9 mouse cellular contexts compared by ENCODE assay signal in the genomic region with DNA sequence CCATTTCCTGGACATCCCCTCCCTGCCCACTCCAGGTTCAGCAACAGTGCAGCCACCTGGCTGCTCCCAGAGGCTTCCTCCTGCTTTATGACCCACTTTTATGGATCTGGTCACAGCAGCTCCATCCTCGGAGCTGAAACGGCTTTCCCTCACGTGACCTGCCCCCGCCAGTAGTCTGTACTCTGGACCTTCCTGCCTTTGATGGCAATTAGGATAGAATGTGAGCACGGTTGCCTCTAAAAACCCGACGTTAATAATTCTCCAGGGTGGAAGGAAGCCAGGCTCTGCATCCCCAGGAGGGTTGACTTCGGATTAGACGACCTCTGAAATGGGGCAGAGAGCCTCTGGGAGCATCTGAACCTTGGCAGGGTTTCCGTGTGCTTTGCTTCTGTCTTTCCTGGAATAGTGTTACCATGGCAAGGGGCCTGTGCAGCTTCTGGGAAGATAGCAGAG.
DNase-seq lines count a peak whose midpoint lies in the region; ATAC-seq and TF ChIP-seq lines count a peak whose summit lies in the region.
"Had no signal": no experiment of that assay in that cellular context is flagged by ENCODE, and none has a peak within 500 bp of the region (broad histone marks: within the 10 kb centered on the region; RNA-seq: fewer than 3 reads in every experiment).

No protein-coding gene starts in this region.

- no peak overlapping the region for H3K4me3 ChIP-seq in kidney, embryonic 15.5 days (replicated peaks)
- H3K4me3 ChIP-seq in liver, embryonic 11.5 days (ENCODE audit: low read depth, low read length), result no peak overlapping the region
- no peak overlapping the region for H3K4me3 ChIP-seq in left cerebral cortex, adult 2 months
- H3K4me3 ChIP-seq: embryonic facial prominence, embryonic 15.5 days had no signal

- intact Hi-C loops in left cerebral cortex, adult 2 months (cut with DNase I), result no loop called here

- TF ChIP-seq CTCF in left cerebral cortex, adult 2 months (IDR thresholded peaks at IDR 0.05), result no peak

- no peak overlapping the region for H3K9ac ChIP-seq in kidney, embryonic 15.5 days
- H3K9ac ChIP-seq in liver, embryonic 11.5 days (ENCODE audit: low read depth, low read length), result no peak overlapping the region
- H3K9ac ChIP-seq: embryonic facial prominence, embryonic 15.5 days had no signal

- H3K9me3 ChIP-seq in kidney, embryonic 15.5 days (replicated peaks), result no peaks in the 10 kb centered on the region
- no peaks in the 10 kb centered on the region for H3K9me3 ChIP-seq in liver, embryonic 11.5 days (ENCODE audit: control insufficient read depth, low read length)
- H3K9me3 ChIP-seq: embryonic facial prominence, embryonic 15.5 days had no signal

- peaks cover 56% of the 10 kb centered on the region for H3K4me1 ChIP-seq in kidney, embryonic 15.5 days
- H3K4me1 ChIP-seq in liver, embryonic 11.5 days (replicated peaks; ENCODE audit: control insufficient read depth, insufficient read depth, low read length), result 0 out of 2 replicates have a peak, but pooled peaks cover 18% of the 10 kb centered on the region

- H3K4me2 ChIP-seq in kidney, embryonic 15.5 days, result peak overlapping the region; percentile 26
- H3K4me2 ChIP-seq in liver, embryonic 11.5 days, result peak overlapping the region; percentile 7; the same call in 1 of the 2 replicates
- H3K4me2 ChIP-seq: embryonic facial prominence, embryonic 15.5 days had no signal

- no peaks in the 10 kb centered on the region for H3K36me3 ChIP-seq in kidney, embryonic 15.5 days
- no peaks in the 10 kb centered on the region for H3K36me3 ChIP-seq in liver, embryonic 11.5 days (ENCODE audit: control insufficient read depth, insufficient read depth, low read length)
- H3K36me3 ChIP-seq: embryonic facial prominence, embryonic 15.5 days had no signal

- H3K27me3 ChIP-seq in kidney, embryonic 15.5 days, result no peaks in the 10 kb centered on the region
- H3K27me3 ChIP-seq in liver, embryonic 11.5 days (replicated peaks; ENCODE audit: control insufficient read depth, insufficient read depth, low read length), result no peaks in the 10 kb centered on the region
- H3K27me3 ChIP-seq: embryonic facial prominence, embryonic 15.5 days had no signal

- peak; percentile 28 for DNase-seq in adrenal gland, postnatal 10 days
- DNase-seq in adrenal gland, postnatal 4 days (ENCODE audit: low spot score in 2 of 2), result no peak
- DNase-seq in cerebellum, postnatal 10 days, result peak; percentile 33 to 43
- DNase-seq in liver, embryonic 11.5 days (ENCODE audit: low spot score), result no peak
- no peak for DNase-seq in heart, postnatal 4 days
- no peak for DNase-seq in layer of hippocampus, postnatal 10 days (ENCODE audit: low spot score in 2 of 2)
- DNase-seq in left cerebral cortex, adult 2 months (ENCODE audit: extremely low spot score in 1 of 2, low spot score in 2 of 2), result no peak

- peak overlapping the region; percentile 67 for H3K27ac ChIP-seq in kidney, embryonic 15.5 days
- no peak overlapping the region for H3K27ac ChIP-seq in liver, embryonic 11.5 days (ENCODE audit: low read depth, low read length)
- H3K27ac ChIP-seq in left cerebral cortex, adult 2 months, result no peak overlapping the region
- H3K27ac ChIP-seq: embryonic facial prominence, embryonic 15.5 days had no signal

- ATAC-seq in kidney, embryonic 15.5 days (replicated peaks; ENCODE audit: low FRiP score), result peak; percentile 75
- peak; percentile 42; the same call in 1 of the 2 replicates for ATAC-seq in liver, embryonic 11.5 days (replicated peaks; ENCODE audit: low FRiP score)

- WGBS in kidney, embryonic 15.5 days, result 5% methylated on average over 10 of the region's 10 CpGs
- 63% methylated on average over 10 of the region's 10 CpGs for WGBS in liver, embryonic 11.5 days

Comparison
In these comparisons a context has a peak if more than half of its experiments do, and no peak if none do; other contexts are left out.
1. DNase-seq: peak in adrenal gland, postnatal 10 days (single experiment) and cerebellum, postnatal 10 days (2 of 2); none in adrenal gland, postnatal 4 days (0 of 2), liver, embryonic 11.5 days (single experiment), heart, postnatal 4 days (single experiment), layer of hippocampus, postnatal 10 days (0 of 2) and left cerebral cortex, adult 2 months (0 of 2).